Mouse (Mus musculus) gastrocnemius, postnatal 25 days (tissue): ENCODE measurements at regions not wholly inside any gene's neighbourhood (a gene's known extent, or its start where the extent isn't known, plus 50 kb on each side); places are given as distances from the start of the nearest gene placed in this dataset.
"Not testable (repeated sequence)": the region's sequence is repeated elsewhere in the genome, so short reads cannot be mapped to it uniquely, and the experiment has no call there.

Experiments
- DNase-seq: peaks from one replicate; pipeline ENCODE4 v3.0.0; 2022

- not testable (repeated sequence) for DNase-seq
Measured at GRCm38 (mm10) chr6:67954570-67954969, 419.0 kb upstream of the Tacstd2 start.

GRCm38 (mm10) chr6:67931499-67931898 is 395.9 kb upstream of the Tacstd2 start:
- not testable (repeated sequence) for DNase-seq

GRCm38 (mm10) chr6:67922537-67922936 is 386.9 kb upstream of the Tacstd2 start:
- no peak for DNase-seq

- DNase-seq, result no peak
Measured at GRCm38 (mm10) chr6:67913903-67914302, 378.3 kb upstream of the Tacstd2 start.

GRCm38 (mm10) chr6:67913309-67913708 is 377.7 kb upstream of the Tacstd2 start:
- DNase-seq, result no peak

- no peak for DNase-seq
Measured at GRCm38 (mm10) chr6:67896495-67896894, 360.9 kb upstream of the Tacstd2 start.

GRCm38 (mm10) chr6:67895858-67896257 is 360.3 kb upstream of the Tacstd2 start:
- DNase-seq, result no peak

- no peak for DNase-seq
Measured at GRCm38 (mm10) chr6:67887586-67887985, 352.0 kb upstream of the Tacstd2 start.

GRCm38 (mm10) chr6:67884893-67885292 is 349.3 kb upstream of the Tacstd2 start:
- no peak for DNase-seq

GRCm38 (mm10) chr6:67881476-67881875 is 345.9 kb upstream of the Tacstd2 start:
- DNase-seq, result not testable (repeated sequence)

- DNase-seq, result not testable (repeated sequence)
Measured at GRCm38 (mm10) chr6:67857945-67858344, 322.3 kb upstream of the Tacstd2 start.

GRCm38 (mm10) chr6:67839486-67839885 is 303.9 kb upstream of the Tacstd2 start:
- not testable (repeated sequence) for DNase-seq

GRCm38 (mm10) chr6:67812478-67812877 is 276.9 kb upstream of the Tacstd2 start:
- not testable (repeated sequence) for DNase-seq

- DNase-seq, result no peak
Measured at GRCm38 (mm10) chr6:67791393-67791792, 255.8 kb upstream of the Tacstd2 start.

- no peak for DNase-seq
Measured at GRCm38 (mm10) chr6:67790742-67791141, 255.1 kb upstream of the Tacstd2 start.

GRCm38 (mm10) chr6:67787091-67787765 is 251.6 kb upstream of the Tacstd2 start:
- DNase-seq, result no peak

- DNase-seq, result no peak
Measured at GRCm38 (mm10) chr6:67778883-67779282, 243.3 kb upstream of the Tacstd2 start.

- not testable (repeated sequence) for DNase-seq
Measured at GRCm38 (mm10) chr6:67754102-67754501, 218.5 kb upstream of the Tacstd2 start.

- no peak for DNase-seq
Measured at GRCm38 (mm10) chr6:67725611-67726010, 190.0 kb upstream of the Tacstd2 start.

- not testable (repeated sequence) for DNase-seq
Measured at GRCm38 (mm10) chr6:67698952-67699351, 163.4 kb upstream of the Tacstd2 start.

GRCm38 (mm10) chr6:67690997-67691396 is 155.4 kb upstream of the Tacstd2 start:
- DNase-seq, result peak; percentile 8

GRCm38 (mm10) chr6:67683105-67683504 is 147.5 kb upstream of the Tacstd2 start:
- not testable (repeated sequence) for DNase-seq

- not testable (repeated sequence) for DNase-seq
Measured at GRCm38 (mm10) chr6:67681641-67682040, 146.0 kb upstream of the Tacstd2 start.

GRCm38 (mm10) chr6:67679106-67679505 is 143.5 kb upstream of the Tacstd2 start:
- DNase-seq, result not testable (repeated sequence)
